Mouse (Mus musculus) ovary, adult 18-20 months (tissue): ENCODE data around the gene Ece2.
A peak's percentile ranks its signal among the peaks of the same experiment; 100 is the strongest.

Source experiments
- DNase-seq: peaks from one replicate; pipeline ENCODE4 v3.0.0; 2022; ENCODE audit warnings: low spot score, mixed read lengths

The Ece2 gene

GRCm38 (mm10) chr16:20690774-20691173 is 61.1 kb downstream of the Ece2 start:
- no peak for DNase-seq

- DNase-seq = no peak
These were observed 62.0 kb downstream of the Ece2 start for GRCm38 (mm10) chr16:20691617-20692016.

DNA sequence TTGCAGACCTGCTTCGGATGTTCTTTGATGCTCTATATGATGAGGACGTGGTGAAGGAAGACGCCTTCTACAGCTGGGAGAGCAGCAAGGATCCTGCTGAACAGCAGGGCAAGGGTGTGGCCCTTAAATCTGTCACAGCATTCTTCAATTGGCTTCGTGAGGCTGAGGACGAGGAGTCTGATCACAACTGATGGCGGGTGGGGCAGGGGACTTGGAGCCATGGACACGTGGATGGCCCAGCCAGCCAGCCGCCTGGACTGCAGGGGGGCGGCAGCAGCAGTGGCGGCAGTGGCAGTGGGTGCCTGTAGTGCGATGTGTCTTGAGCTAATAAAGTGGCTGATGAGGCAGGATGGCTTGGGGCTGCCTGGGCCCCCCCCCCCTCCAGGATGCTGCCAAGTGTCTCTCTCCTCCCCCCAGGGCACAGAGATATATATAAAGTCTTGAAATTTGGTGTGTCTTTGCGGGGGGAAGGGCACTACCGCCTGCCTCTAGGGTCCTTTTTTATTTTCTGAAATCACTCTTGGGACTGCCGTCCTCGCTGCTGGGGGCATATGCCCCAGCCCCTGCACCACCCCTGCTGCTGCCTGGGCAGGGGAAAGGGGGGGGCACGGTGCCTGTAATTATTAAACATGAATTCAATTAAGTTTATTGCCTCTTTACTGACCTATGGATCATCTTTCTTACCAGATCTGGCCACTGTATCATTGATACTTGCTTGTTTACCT is 62.8 kb downstream of the Ece2 start:
- no peak for DNase-seq

DNA sequence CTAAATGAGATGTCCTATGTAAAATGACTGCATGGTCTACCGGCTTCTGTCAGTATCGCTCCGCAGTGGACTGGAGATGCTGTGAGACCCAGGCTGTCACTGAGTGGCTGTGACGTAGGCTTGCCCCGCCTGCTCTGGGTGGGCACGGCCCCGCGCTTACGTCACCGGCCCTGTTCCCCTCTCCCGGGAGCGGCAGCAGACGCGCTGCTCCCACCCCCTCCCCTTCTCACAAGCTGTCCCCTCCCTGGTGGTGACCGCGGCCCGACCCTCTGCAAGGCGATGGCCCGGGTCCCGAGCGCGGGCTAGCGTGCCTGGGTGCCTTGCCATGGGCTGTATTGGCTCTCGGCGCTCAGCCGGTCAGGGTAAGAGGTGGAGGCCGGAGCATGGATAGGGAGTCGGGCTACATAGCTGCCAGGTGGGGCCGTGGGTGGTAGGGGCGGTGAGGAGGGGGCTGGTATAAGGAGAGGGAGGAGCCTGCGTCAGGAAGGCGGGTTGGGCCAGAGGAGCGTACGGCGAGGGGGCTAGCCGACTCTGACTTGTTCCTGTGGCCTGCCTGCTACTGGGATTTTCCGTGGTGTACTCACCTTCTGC is 63.6 kb downstream of the Ece2 start, which contains the start of gene Fam131a:
TSS of gene Fam131a (plus strand) at position 131 of the 591 bp plus-strand sequence.
- DNase-seq = peak; percentile 80

GRCm38 (mm10) chr16:20694781-20695180 is 65.2 kb downstream of the Ece2 start:
- no peak for DNase-seq

GRCm38 (mm10) chr16:20695622-20696323 is 66.1 kb downstream of the Ece2 start:
- peak; percentile 77 for DNase-seq
